Mouse (Mus musculus) intestine, embryonic 15.5 days (tissue): ENCODE results near the gene Spock1. TPM values are rescaled to one million over a fixed set of nuclear protein-coding genes. Genes with fewer than 3 reads are reported as not detected.
"Not testable (repeated sequence)": the region's sequence is repeated elsewhere in the genome, so short reads cannot be mapped to it uniquely, and the experiment has no call there.

Experiments
- ATAC-seq: fragments of 200-750 bp; cut with Nextera tagmentation; 2 replicates; pipeline ENCODE4 v1.8.0; 2017; ENCODE audit warnings: moderate TSS enrichment, moderate library complexity
- H3K27ac ChIP-seq: fragments of 300-500 bp; sonication (generic); 2 replicates; pipeline ENCODE4 v1.5.1; 2015; ENCODE audit warnings: mild to moderate bottlenecking, inconsistent platforms
- H3K27me3 ChIP-seq: fragments of 300-500 bp; sonication (generic); replicated peaks from 2 replicates; pipeline ENCODE4 v1.6.1; 2015; ENCODE audit warnings: inconsistent platforms
- H3K36me3 ChIP-seq: fragments of 300-500 bp; sonication (generic); 2 replicates; pipeline ENCODE4 v1.6.1; 2015; ENCODE audit warnings: inconsistent platforms
- H3K4me1 ChIP-seq: fragments of 300-500 bp; sonication (generic); replicated peaks from 2 replicates; pipeline ENCODE4 v1.6.1; 2015; ENCODE audit warnings: inconsistent platforms
- H3K4me2 ChIP-seq: fragments of 300-500 bp; sonication (generic); replicated peaks from 2 replicates; pipeline ENCODE4 v1.6.1; 2015; ENCODE audit warnings: mild to moderate bottlenecking, inconsistent platforms
- H3K4me3 ChIP-seq: fragments of 300-500 bp; sonication (generic); replicated peaks from 2 replicates; pipeline ENCODE4 v1.5.1; 2015; ENCODE audit warnings: inconsistent platforms
- H3K9ac ChIP-seq: fragments of 300-500 bp; sonication (generic); 2 replicates; pipeline ENCODE4 v1.6.1; 2015; ENCODE audit warnings: inconsistent platforms
- H3K9me3 ChIP-seq: fragments of 300-500 bp; sonication (generic); 2 replicates; pipeline ENCODE4 v1.6.1; 2016; ENCODE audit warnings: inconsistent platforms
- WGBS: fragments of 180-500 bp; shearing (Covaris S2); methylation state at CpG from one replicate; pipeline ENCODE4 v1.1.7; 2015; 5-methylcytosine and 5-hydroxymethylcytosine counted together
- polyA plus RNA-seq: library from polyadenylated mRNA; unstranded; fragments of >200 nt; fragmentation: Nextera tagmentation; extraction: Ambion mirVana; gene quantifications from 2 replicates; pipeline ENCODE4 v1.2.1, GENCODE M21; 2015

Gene Spock1
- polyA plus RNA-seq, 1 experiment from 2014 or later = 3.5 TPM

- no peak for ATAC-seq
- Histone ChIP-seq H3K9me3 (no peaks in the 10 kb centered on the region), H3K27me3 (no peaks in the 10 kb centered on the region), H3K4me2 (no peak overlapping the region), H3K27ac (no peak overlapping the region), H3K4me3 (no peak overlapping the region), H3K9ac (no peak overlapping the region), H3K36me3 (no peaks in the 10 kb centered on the region), H3K4me1 (no peaks in the 10 kb centered on the region)
- 33% methylated on average over 6 of the region's 6 CpGs for WGBS
Observed at GRCm38 (mm10) chr13:57476700-57477099, 431.4 kb downstream of the Spock1 start.

DNA sequence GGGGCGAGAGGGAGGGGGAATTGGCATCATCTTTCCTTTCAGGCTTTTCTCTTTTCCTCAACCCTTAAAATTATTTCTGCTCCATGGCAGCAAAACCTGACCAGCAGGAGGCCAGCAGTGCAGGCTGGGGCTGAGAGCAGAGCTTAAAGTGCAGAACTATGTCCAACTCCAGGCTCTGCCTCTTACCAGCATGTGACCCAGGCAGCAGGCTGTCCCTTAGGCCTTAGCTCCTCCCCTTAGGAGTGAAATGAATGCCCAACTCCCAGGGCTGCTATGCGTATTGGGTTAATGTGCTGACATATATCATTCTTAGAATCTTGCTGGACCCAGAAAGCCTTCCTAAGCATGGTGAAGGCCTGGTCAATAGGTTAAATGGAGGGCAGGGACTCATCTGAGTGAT lies 434.1 kb downstream of the Spock1 start:
- 57% methylated on average over 2 of the region's 2 CpGs for WGBS
- no peak for ATAC-seq

GRCm38 (mm10) chr13:57470922-57471321 lies 437.2 kb downstream of the Spock1 start:
- not testable (repeated sequence) for H3K36me3 ChIP-seq, H3K9me3 ChIP-seq, H3K4me1 ChIP-seq, ATAC-seq, H3K9ac ChIP-seq, H3K27ac ChIP-seq, H3K4me2 ChIP-seq, H3K27me3 ChIP-seq, H3K4me3 ChIP-seq
- 83% methylated on average over 4 of the region's 4 CpGs for WGBS

More for the DNA sequence above, 434.1 kb downstream of the Spock1 start:
- H3K4me2 ChIP-seq = no peak overlapping the region
- no peaks in the 10 kb centered on the region for H3K27me3 ChIP-seq
- H3K9me3 ChIP-seq = no peaks in the 10 kb centered on the region
- H3K9ac ChIP-seq = no peak overlapping the region
- no peaks in the 10 kb centered on the region for H3K4me1 ChIP-seq
- no peak overlapping the region for H3K27ac ChIP-seq
- no peaks in the 10 kb centered on the region for H3K36me3 ChIP-seq
- no peak overlapping the region for H3K4me3 ChIP-seq

GRCm38 (mm10) chr13:57459978-57460377 lies 448.2 kb downstream of the Spock1 start:
- no peak overlapping the region for H3K27ac ChIP-seq
- H3K4me3 ChIP-seq = no peak overlapping the region
- no peaks in the 10 kb centered on the region for H3K36me3 ChIP-seq
- no peaks in the 10 kb centered on the region for H3K4me1 ChIP-seq
- H3K27me3 ChIP-seq = no peaks in the 10 kb centered on the region
- H3K9me3 ChIP-seq = no peaks in the 10 kb centered on the region
- no peak overlapping the region for H3K4me2 ChIP-seq
- no peak for ATAC-seq
- WGBS = 78% methylated on average over 8 of the region's 8 CpGs
- no peak overlapping the region for H3K9ac ChIP-seq

GRCm38 (mm10) chr13:57450189-57450821 lies 457.8 kb downstream of the Spock1 start:
- no peaks in the 10 kb centered on the region for H3K9me3 ChIP-seq
- no peak overlapping the region for H3K4me3 ChIP-seq
- no peaks in the 10 kb centered on the region for H3K36me3 ChIP-seq
- no peak for ATAC-seq
- H3K4me1 ChIP-seq = no peaks in the 10 kb centered on the region
- 38% methylated on average over 11 of the region's 11 CpGs for WGBS
- no peak overlapping the region for H3K4me2 ChIP-seq
- H3K9ac ChIP-seq = no peak overlapping the region
- H3K27ac ChIP-seq = no peak overlapping the region
- no peaks in the 10 kb centered on the region for H3K27me3 ChIP-seq

DNA sequence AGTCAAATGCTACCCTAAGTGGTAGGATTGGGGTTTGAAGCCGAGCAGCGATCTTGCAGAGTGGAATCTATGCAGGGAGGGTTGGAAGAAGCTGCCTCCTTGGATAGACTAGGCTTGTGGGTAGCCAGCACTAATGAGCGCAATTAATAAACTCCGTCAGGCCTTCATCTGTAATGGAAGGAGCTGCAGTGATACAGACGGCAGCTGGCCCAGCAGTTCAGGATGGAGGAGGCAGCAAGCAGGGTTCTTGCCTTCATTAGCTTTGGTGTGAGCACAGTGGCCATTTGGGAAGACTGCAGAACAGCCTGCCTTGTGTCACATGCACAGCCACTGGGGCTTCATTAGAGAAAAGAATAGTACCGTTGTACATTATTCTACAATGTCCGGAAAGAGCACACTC lies 459.2 kb downstream of the Spock1 start:
- H3K4me3 ChIP-seq = no peak overlapping the region
- H3K4me1 ChIP-seq = no peaks in the 10 kb centered on the region
- no peaks in the 10 kb centered on the region for H3K36me3 ChIP-seq
- H3K4me2 ChIP-seq = no peak overlapping the region
- no peak overlapping the region for H3K27ac ChIP-seq
- H3K9ac ChIP-seq = no peak overlapping the region
- no peaks in the 10 kb centered on the region for H3K27me3 ChIP-seq
- H3K9me3 ChIP-seq = no peaks in the 10 kb centered on the region
- 85% methylated on average over 7 of the region's 7 CpGs for WGBS
- no peak for ATAC-seq

- ATAC-seq = no peak
- Histone ChIP-seq H3K27me3 (no peaks in the 10 kb centered on the region), H3K4me1 (no peaks in the 10 kb centered on the region), H3K4me2 (no peak overlapping the region), H3K36me3 (no peaks in the 10 kb centered on the region), H3K27ac (no peak overlapping the region), H3K4me3 (no peak overlapping the region), H3K9me3 (no peaks in the 10 kb centered on the region), H3K9ac (no peak overlapping the region)
- 87% methylated on average over 3 of the region's 3 CpGs for WGBS
Observed at GRCm38 (mm10) chr13:57444977-57445376, 463.2 kb downstream of the Spock1 start.

GRCm38 (mm10) chr13:57440111-57440510 lies 468.0 kb downstream of the Spock1 start:
- Histone ChIP-seq H3K9me3 (no peaks in the 10 kb centered on the region), H3K36me3 (no peaks in the 10 kb centered on the region), H3K4me1 (no peaks in the 10 kb centered on the region), H3K4me2 (no peak overlapping the region), H3K4me3 (no peak overlapping the region), H3K27ac (no peak overlapping the region), H3K27me3 (no peaks in the 10 kb centered on the region), H3K9ac (no peak overlapping the region)
- WGBS = 81% methylated on average over 7 of the region's 7 CpGs
- no peak for ATAC-seq

DNA sequence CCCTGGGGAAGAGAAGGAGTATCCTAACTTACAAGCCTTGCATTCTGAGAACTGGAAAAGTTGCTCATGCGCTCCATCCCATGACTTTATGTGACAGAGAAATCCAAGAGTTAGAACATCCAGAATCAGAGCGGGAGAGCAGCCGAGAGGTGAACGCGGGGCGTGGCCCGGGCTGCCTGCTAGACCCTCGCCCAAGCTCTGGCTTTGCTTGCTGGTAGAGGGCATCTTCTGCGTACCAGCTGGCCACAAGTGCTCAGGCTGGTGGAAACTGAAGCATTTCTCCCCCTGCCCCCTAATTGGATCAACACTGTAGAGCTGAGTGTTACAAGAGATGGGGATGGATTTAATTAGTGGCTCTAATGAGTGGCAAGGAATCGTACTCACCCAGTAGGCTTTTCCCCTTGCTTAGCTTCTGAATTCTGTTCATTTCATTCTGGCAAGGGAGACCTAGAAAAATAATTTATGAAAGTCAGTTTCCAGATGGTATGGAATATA lies 472.4 kb downstream of the Spock1 start:
- Histone ChIP-seq H3K9me3 (no peaks in the 10 kb centered on the region), H3K4me1 (no peaks in the 10 kb centered on the region), H3K9ac (no peak overlapping the region), H3K36me3 (no peaks in the 10 kb centered on the region), H3K27ac (no peak overlapping the region), H3K27me3 (no peaks in the 10 kb centered on the region), H3K4me3 (no peak overlapping the region), H3K4me2 (no peak overlapping the region)
- WGBS = 94% methylated on average over 10 of the region's 10 CpGs
- no peak for ATAC-seq

DNA sequence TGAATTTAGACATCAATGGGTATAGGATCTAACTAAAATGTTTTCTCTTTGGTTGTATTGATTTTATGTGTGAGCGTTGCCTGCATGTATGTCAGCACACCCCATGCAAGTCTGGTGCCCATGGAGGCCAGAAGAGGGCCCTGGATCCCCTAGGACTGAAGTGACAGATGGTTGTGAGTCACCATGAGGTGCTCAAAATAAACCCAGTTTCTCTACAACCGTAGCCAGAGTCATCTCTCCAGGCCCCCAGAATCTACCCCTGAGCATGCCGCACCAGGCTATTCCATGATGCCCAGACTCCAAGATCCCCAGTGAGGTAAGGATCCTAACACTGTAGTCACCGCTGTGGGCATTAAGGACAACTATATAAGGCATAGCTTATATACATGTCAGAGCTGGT lies 474.3 kb downstream of the Spock1 start:
- Histone ChIP-seq H3K9me3 (no peaks in the 10 kb centered on the region), H3K4me1 (no peaks in the 10 kb centered on the region), H3K9ac (no peak overlapping the region), H3K4me2 (no peak overlapping the region), H3K27me3 (no peaks in the 10 kb centered on the region), H3K36me3 (no peaks in the 10 kb centered on the region), H3K4me3 (no peak overlapping the region), H3K27ac (no peak overlapping the region)
- 94% methylated on average over 4 of the region's 4 CpGs for WGBS
- ATAC-seq = no peak

DNA sequence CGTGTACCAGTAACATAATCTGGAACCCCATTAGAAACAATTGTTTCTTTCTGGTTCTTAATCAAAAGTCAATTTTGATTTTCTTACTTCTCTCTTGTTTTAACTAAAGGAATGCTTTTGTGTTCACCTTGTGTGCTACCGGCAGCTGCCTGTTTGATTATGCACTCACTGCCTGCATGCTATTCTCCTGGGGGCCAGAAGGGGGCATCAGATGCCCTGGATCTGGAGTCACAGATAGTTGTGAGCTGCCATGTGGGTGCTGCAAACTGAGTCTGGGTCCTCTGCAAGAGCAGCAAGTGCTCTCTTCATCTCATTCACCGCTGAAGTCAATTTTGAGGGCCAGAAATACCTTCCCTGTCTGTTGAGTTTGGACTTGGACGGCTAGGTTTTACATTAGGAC lies 476.3 kb downstream of the Spock1 start:
- ATAC-seq = no peak
- H3K9me3 ChIP-seq = no peaks in the 10 kb centered on the region
- H3K4me3 ChIP-seq = no peak overlapping the region
- H3K27ac ChIP-seq = no peak overlapping the region
- no peaks in the 10 kb centered on the region for H3K4me1 ChIP-seq
- H3K27me3 ChIP-seq = no peaks in the 10 kb centered on the region
- no peaks in the 10 kb centered on the region for H3K36me3 ChIP-seq
- no peak overlapping the region for H3K4me2 ChIP-seq
- no peak overlapping the region for H3K9ac ChIP-seq
- 95% methylated on average over 4 of the region's 4 CpGs for WGBS

GRCm38 (mm10) chr13:57428840-57429239 lies 479.3 kb downstream of the Spock1 start:
- Histone ChIP-seq H3K4me1 (no peaks in the 10 kb centered on the region; the same call in 1 of the 2 replicates), H3K27me3 (no peaks in the 10 kb centered on the region), H3K4me3 (no peak overlapping the region), H3K36me3 (no peaks in the 10 kb centered on the region), H3K9me3 (no peaks in the 10 kb centered on the region), H3K27ac (no peak overlapping the region), H3K9ac (no peak overlapping the region), H3K4me2 (no peak overlapping the region)
- WGBS = 71% methylated on average over 14 of the region's 14 CpGs
- ATAC-seq = no peak

DNA sequence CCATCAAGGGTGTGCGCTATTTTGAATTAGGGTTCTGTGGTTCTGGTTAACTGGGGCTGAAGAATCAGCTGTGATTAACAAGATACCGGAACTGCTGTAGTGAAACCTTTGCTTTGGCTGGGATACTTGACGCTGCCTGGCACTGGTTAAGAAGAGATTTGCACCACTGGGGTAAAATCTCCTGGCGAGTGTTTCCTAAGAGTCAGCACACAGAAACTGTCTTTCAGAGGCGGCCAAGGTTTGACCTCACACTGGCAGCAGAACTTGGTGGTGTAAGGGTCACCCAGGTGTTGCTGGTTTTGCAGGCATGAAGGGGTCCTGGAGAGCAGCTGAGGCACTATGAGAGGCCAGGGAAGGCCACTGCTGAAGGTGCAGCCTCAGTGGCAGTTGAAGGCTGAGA lies 489.4 kb downstream of the Spock1 start:
- Histone ChIP-seq H3K4me2 (no peak overlapping the region), H3K9me3 (no peaks in the 10 kb centered on the region), H3K27ac (no peak overlapping the region), H3K27me3 (no peaks in the 10 kb centered on the region), H3K36me3 (no peaks in the 10 kb centered on the region), H3K9ac (no peak overlapping the region), H3K4me3 (no peak overlapping the region), H3K4me1 (no peaks in the 10 kb centered on the region; the same call in 1 of the 2 replicates)
- WGBS = 88% methylated on average over 5 of the region's 5 CpGs
- ATAC-seq = no peak
